Mouse (Mus musculus) cerebellum, adult 2 months (tissue): ENCODE results near the gene Dcun1d3.

Experiments used
- CTCF ChIP-seq: fragments of 200-500 bp; IDR thresholded peaks from 2 replicates; pipeline ENCODE4 v1.5.1; 2011; ENCODE audit warnings: low read depth, mild to moderate bottlenecking, control low read depth, low read length, moderate library complexity, borderline replicate concordance; ENCODE audit not compliant: insufficient read depth
- POLR2A ChIP-seq: fragments of 200-500 bp; IDR thresholded peaks from 2 replicates; pipeline ENCODE4 v1.6.1; 2011; ENCODE audit warnings: low read length, control low read depth, borderline replicate concordance; ENCODE audit not compliant: insufficient read depth

DNA sequence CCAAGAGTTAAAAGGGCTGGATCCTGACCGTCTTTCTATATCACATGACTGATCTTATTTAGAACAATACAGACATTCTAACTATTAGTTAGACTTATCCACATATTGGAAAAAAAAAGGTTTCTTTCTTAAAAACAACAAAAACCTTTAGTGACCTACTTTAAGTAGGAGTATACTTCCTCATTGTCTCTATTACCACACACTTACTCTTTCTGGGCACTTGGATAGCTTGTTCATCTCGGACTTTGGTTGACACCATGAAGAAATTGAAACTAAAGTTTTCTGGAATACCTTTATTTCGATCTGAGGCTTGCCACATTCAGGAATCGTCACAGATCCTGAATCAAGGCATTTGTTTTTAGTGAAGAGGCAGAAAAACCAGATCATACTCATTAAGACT, 25.0 kb upstream of the Dcun1d3 start:
- TF ChIP-seq CTCF, result no peak
- TF ChIP-seq POLR2A, result no peak
